Mouse (Mus musculus): Measurements from ENCODE around the gene 5430403G16Rik. TPM values are rescaled to one million over a fixed set of nuclear protein-coding genes. Genes with fewer than 3 reads are reported as not detected.

The 5430403G16Rik gene
- 0.71 TPM for polyA plus RNA-seq (2014; fragmentation: Illumina TruSeq; extraction: RNeasy Lipid Tissue Mini Kit (QIAGEN cat#74804); ENCODE audit: low read depth, low replicate concordance)

GRCm38 (mm10) chr5:109690537-109691201 lies at the start of gene 5430403G16Rik:
TSS of gene 5430403G16Rik (minus strand) at chr5:109691041.

Other genes starting within 250 kb of the 5430403G16Rik start
- gene Crlf2, start 132.0 kb downstream of the 5430403G16Rik start, polyA plus RNA-seq (2014; fragmentation: Illumina TruSeq; extraction: RNeasy Lipid Tissue Mini Kit (QIAGEN cat#74804); ENCODE audit: low read depth, low replicate concordance): 1.4 TPM
- gene 4930522L14Rik, start 60.8 kb upstream of the 5430403G16Rik start, polyA plus RNA-seq (2014; fragmentation: Illumina TruSeq; extraction: RNeasy Lipid Tissue Mini Kit (QIAGEN cat#74804); ENCODE audit: low read depth, low replicate concordance): 4.8 TPM
- 43.5 TPM for gene Gm15446, start 232.4 kb upstream of the 5430403G16Rik start, polyA plus RNA-seq (2014; fragmentation: Illumina TruSeq; extraction: RNeasy Lipid Tissue Mini Kit (QIAGEN cat#74804); ENCODE audit: low read depth, low replicate concordance)